Mouse (Mus musculus): Measurements from ENCODE around the gene Anapc15. TPM values are rescaled to one million over a fixed set of nuclear protein-coding genes. Genes with fewer than 3 reads are reported as not detected.
"Not testable (repeated sequence)": the region's sequence is repeated elsewhere in the genome, so short reads cannot be mapped to it uniquely, and the experiment has no call there.

The Anapc15 gene
- total RNA-seq, 2 experiments from 2014 or later: 23.7 to 27.7 TPM

DNA sequence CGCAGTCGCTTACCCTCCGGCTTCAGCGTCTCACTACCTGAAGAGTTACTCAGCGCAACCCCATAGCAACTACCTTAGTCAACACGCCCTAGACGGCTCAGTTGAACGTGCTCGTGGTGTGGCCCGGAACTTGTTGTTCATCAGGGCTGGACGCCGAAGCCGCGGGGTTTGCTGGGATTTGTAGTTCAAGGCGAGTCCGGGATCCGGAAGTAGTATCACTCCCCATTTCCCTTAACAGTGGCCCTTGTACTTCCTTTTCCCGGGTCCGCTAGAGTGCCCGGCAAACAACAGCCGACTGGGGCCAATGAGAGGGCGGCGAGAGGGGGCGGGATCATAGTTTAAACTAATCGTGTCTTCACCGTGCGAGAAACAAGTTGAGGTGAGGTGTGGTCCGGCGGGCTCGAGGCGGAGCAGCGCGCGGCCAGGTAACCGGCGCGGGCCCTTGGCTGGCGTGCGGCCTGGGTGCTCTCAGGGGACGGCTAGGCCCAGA is 70.3 kb downstream of the Anapc15 start, which contains the start of the genes Lrrc51 and Numa1:
Gene Lrrc51, minus strand, starts transcription at position 145 of the 490 bp plus-strand sequence.
Gene Numa1, plus strand, starts transcription at position 361 of the 490 bp plus-strand sequence.
- intact Hi-C loops (cut with DNase I; ENCODE audit: low total_unique reads): no loop called here
- DNase-seq: peak; percentile 96

DNA sequence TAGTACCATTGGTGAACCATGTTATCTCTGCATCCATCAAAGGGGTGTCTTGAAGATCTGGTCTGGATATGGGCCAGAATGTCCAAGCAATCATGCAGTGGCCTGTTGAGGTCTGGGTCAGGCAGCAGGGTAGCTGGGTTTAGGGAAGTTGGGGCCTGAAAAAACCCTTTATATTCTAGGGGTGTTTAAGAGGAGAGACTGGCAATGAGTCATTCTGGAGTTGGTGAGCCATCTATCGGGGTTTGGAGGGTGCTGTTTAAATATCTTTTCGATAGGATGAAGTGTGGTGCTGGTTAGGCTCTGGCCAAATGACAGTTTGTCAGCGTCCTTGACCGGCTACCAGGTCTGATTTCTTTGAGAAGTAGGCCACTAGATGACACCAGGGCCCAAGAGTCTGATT is 72.4 kb downstream of the Anapc15 start:
- intact Hi-C loops (cut with DNase I; ENCODE audit: low total_unique reads): loop anchor here (5.0 kb wide), 1 partner anchor 36 kb away; no protein-coding TSS in a partner anchor

DNA sequence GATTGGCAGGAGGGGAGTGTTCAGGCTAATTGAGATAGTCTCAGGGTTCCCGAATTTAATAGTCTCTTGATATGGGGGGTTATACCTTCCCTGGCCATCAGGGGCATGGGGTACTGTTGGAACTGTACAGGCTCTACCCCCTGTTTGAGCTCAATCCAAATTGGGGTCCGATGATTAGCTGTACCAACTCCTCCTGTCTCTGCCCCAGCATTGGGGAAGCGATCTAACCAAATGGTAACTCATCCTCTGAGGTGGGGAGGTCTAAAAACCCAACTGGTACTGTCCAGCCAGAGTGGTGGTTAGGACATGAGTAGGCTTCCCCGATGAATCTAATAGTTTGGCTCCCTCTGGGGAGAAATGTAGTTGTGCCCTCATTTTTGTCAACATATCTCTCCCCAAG is 73.5 kb downstream of the Anapc15 start:
- DNase-seq: no peak
- intact Hi-C loops (cut with DNase I; ENCODE audit: low total_unique reads): loop anchor here (5.0 kb wide), 1 partner anchor 35 kb away; no protein-coding TSS in a partner anchor

More for the DNA sequence above, 72.4 kb downstream of the Anapc15 start:
- DNase-seq: no peak

DNA sequence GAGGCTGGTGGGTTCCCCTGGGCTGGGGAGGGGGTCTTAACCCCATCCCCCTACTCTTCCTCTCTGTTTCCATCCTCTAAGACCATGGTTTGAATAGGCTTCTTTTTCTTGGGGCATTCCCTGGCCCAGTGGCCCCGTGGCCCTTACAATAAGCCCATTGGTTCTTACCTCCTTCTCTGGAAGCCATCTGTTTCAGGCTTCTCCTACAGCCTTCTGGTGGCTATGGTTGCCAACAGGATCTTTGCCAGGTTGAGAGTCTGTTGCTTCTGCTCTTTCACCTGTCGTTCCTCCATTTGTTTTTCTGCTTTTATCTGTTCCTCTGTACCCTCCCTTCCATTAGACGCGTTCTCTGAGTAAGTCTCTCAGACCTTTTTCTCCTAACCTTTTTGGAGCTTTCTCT is 74.1 kb downstream of the Anapc15 start:
- intact Hi-C loops (cut with DNase I; ENCODE audit: low total_unique reads): loop anchor here (5.0 kb wide), 1 partner anchor 35 kb away; no protein-coding TSS in a partner anchor
- no peak for DNase-seq

DNA sequence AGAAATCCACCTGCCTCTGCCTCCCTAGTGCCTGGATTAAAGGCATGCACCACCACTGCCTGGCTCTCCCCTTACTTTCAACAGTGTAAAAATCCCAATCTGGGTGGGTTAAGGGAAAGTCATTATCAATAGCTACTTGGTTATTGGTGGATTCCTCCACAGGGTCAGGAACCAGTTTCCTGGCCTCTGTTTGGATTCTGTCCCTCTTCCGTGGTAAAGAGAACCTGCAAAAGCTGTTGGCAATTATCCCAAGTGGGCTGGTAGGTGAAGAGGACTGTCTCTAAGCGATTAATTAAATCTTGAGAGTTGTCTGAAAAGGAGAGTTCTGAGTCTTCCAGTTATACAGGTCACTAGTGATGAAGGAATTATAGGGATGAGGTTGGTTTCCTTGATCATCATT is 74.8 kb downstream of the Anapc15 start:
- intact Hi-C loops (cut with DNase I; ENCODE audit: low total_unique reads): loop anchor here (5.0 kb wide), 1 partner anchor 34 kb away; no protein-coding TSS in a partner anchor

DNA sequence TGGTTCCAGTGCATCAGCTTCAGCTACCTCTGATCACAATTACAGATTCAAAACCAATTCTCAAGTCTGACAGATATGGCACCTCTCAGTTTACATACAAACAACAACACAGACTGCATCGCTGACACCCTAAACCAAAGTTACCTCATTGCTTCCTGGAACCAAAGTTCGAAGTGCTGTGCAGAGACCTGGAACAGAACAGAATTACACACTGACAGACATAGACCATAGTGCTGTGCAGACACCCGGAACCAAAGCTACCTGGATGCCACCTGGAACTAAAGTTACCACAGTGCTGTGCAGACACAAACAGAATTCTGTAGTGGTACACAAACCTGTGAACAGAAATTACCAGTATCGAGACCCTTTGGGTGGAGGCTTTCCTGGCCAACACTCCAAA is 76.2 kb downstream of the Anapc15 start:
- no peak for DNase-seq
- intact Hi-C loops (cut with DNase I; ENCODE audit: low total_unique reads): loop anchor here (5.0 kb wide), 1 partner anchor 33 kb away; no protein-coding TSS in a partner anchor

More for the DNA sequence above, 74.8 kb downstream of the Anapc15 start:
- no peak for DNase-seq

DNA sequence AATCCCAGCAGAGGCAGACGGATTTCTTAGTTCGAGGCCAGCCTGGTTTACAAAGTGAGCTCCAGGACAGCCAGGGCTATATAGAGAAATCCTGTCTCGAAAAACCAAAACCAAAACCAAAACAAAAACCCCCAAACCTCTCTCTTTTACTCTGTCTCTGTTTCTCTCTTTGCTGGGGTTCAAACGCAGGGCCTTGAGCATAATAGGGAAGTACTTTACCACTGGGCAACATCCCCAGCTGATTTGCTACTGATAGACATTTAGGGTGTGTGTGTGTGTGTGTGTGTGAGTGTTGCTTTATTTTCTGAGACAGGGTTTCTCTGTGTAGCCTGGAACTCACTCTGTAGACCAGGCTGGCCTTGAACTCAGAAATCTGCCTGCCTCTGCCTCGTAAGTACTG is 85.5 kb downstream of the Anapc15 start:
- intact Hi-C loops (cut with DNase I; ENCODE audit: low total_unique reads); DNase-seq: not testable (repeated sequence)

Small RNA genes lying within 50 kb of the gene (microRNA-seq; reads per million reads assigned to microRNA genes)
- 0 reads per million in 2 experiments for gene Gm22655

Other genes with a start within 250 kb of the Anapc15 start
- gene Clpb, start 200.1 kb upstream of the Anapc15 start, total RNA-seq (2021): 10 to 100 TPM; 37.3 to 39.2 TPM
- not detected for gene Phox2a, start 45.4 kb upstream of the Anapc15 start, total RNA-seq (2021)
- gene Inppl1, start 25.5 kb upstream of the Anapc15 start, total RNA-seq (2021): 10 to 100 TPM; 67.0 to 73.8 TPM
- gene Folr2, start 6.5 kb upstream of the Anapc15 start, total RNA-seq (2021): 1 to 10 TPM; 2.8 to 6.1 TPM
- 1 to 10 TPM; 1.6 to 2.2 TPM for gene Folr1, start 7.1 kb downstream of the Anapc15 start, total RNA-seq (2021)
- gene Lamtor1, start 42.2 kb downstream of the Anapc15 start, total RNA-seq (2021): 100 to 1,000 TPM; 101 to 102 TPM
- not detected for gene Tomt, start 42.6 kb downstream of the Anapc15 start, total RNA-seq (2021)
- 1 to 10 TPM; 3.6 to 3.7 TPM for gene Lrrc51, start 70.2 kb downstream of the Anapc15 start, total RNA-seq (2021)
- gene Numa1, start 70.4 kb downstream of the Anapc15 start, total RNA-seq (2021): 10 to 100 TPM; 53.0 to 53.3 TPM
- 1 to 10 TPM; 1.1 to 1.4 TPM for gene Il18bp, start 155.0 kb downstream of the Anapc15 start, total RNA-seq (2021)
- 10 to 100 TPM; 17.9 to 18.9 TPM for gene Rnf121, start 201.8 kb downstream of the Anapc15 start, total RNA-seq (2021)
- gene Xndc1, start 201.8 kb downstream of the Anapc15 start, total RNA-seq (2021): 1 to 10 TPM; 3.8 to 4.9 TPM
- under 1 TPM; 0.53 to 0.84 TPM for gene Xntrpc, start 202.0 kb downstream of the Anapc15 start, total RNA-seq (2021)
- under 1 TPM in 1 of 2 experiments, not detected in 1; 0.21 TPM for gene Trpc2, start 219.4 kb downstream of the Anapc15 start, total RNA-seq (2021)
- 100 to 1,000 TPM; 281 to 363 TPM for gene Art1, start 238.0 kb downstream of the Anapc15 start, total RNA-seq (2021)
- gene Art5, start 245.8 kb downstream of the Anapc15 start, total RNA-seq (2021): 1 to 10 TPM; 6.9 to 8.1 TPM

Data from gastrocnemius, postnatal 14 days (tissue).